Mouse (Mus musculus) CD8-positive naive resting alpha-beta T cell, adult 2 months (primary cell): Measurements from ENCODE around the gene Ptpn14.

Experiments used
- DNase-seq, 2 experiments: peaks; one replicate each; pipeline ENCODE4 v3.0.0; 2022; ENCODE audit warnings: low read depth in 2 of 2, low spot score in 2 of 2

The Ptpn14 gene

GRCm38 (mm10) chr1:189894191-189894590 is 166.1 kb downstream of the Ptpn14 start:
- DNase-seq: no peak

GRCm38 (mm10) chr1:189897861-189898260 is 169.8 kb downstream of the Ptpn14 start:
- DNase-seq: no peak

- no peak for DNase-seq
Observed at GRCm38 (mm10) chr1:189898708-189899107, 170.6 kb downstream of the Ptpn14 start.

- DNase-seq: no peak
Observed at GRCm38 (mm10) chr1:189899526-189899925, 171.5 kb downstream of the Ptpn14 start.

GRCm38 (mm10) chr1:189902413-189902812 is 174.3 kb downstream of the Ptpn14 start:
- DNase-seq: no peak

- DNase-seq: no peak
Observed at GRCm38 (mm10) chr1:189903169-189903568, 175.1 kb downstream of the Ptpn14 start.

GRCm38 (mm10) chr1:189910685-189911345 is 182.7 kb downstream of the Ptpn14 start:
- no peak for DNase-seq

- no peak for DNase-seq
Observed at GRCm38 (mm10) chr1:189913093-189913760, 185.2 kb downstream of the Ptpn14 start.

- no peak for DNase-seq
Observed at GRCm38 (mm10) chr1:189916422-189917125, 188.5 kb downstream of the Ptpn14 start.

- no peak for DNase-seq
Observed at GRCm38 (mm10) chr1:189917126-189917500, 189.0 kb downstream of the Ptpn14 start.

GRCm38 (mm10) chr1:189919756-189920155 is 191.7 kb downstream of the Ptpn14 start:
- DNase-seq: no peak

GRCm38 (mm10) chr1:189920701-189921567 is 192.9 kb downstream of the Ptpn14 start:
- DNase-seq: no peak

- DNase-seq: no peak
Observed at GRCm38 (mm10) chr1:189921568-189921817, 193.4 kb downstream of the Ptpn14 start.

GRCm38 (mm10) chr1:189921818-189922592 is 193.9 kb downstream of the Ptpn14 start, which contains the start of gene Smyd2:
Gene Smyd2, minus strand, starts transcription at chr1:189922363.
- DNase-seq: peak in 1 of 2 experiments; percentile 11

- no peak for DNase-seq
Observed at GRCm38 (mm10) chr1:189922721-189923120, 194.7 kb downstream of the Ptpn14 start.

- no peak for DNase-seq
Observed at GRCm38 (mm10) chr1:189923157-189923556, 195.1 kb downstream of the Ptpn14 start.

GRCm38 (mm10) chr1:189923871-189924568 is 196.0 kb downstream of the Ptpn14 start:
- no peak for DNase-seq

- DNase-seq: no peak
Observed at GRCm38 (mm10) chr1:189926279-189926678, 198.2 kb downstream of the Ptpn14 start.
